Mouse (Mus musculus) ES-E14 (cell line): ENCODE results near the gene Ccdc146. TPM values are rescaled to one million over a fixed set of nuclear protein-coding genes. Genes with fewer than 3 reads are reported as not detected.
"Not testable (repeated sequence)": the region's sequence is repeated elsewhere in the genome, so short reads cannot be mapped to it uniquely, and the experiment has no call there.

Experiments
- DNase-seq: peaks from one replicate; pipeline ENCODE4 v3.0.0-alpha.2; 2013; ENCODE audit warnings: low read depth, low spot score
- H3K27ac ChIP-seq: 2 replicates; pipeline ENCODE4 v1.5.1; 2012; ENCODE audit warnings: low read depth, mild to moderate bottlenecking, low read length, moderate library complexity, mixed read lengths; ENCODE audit not compliant: poor library complexity, insufficient read depth, severe bottlenecking
- H3K36me3 ChIP-seq: 2 replicates; pipeline ENCODE4 v1.6.1; 2012; ENCODE audit warnings: mild to moderate bottlenecking, low read length, moderate library complexity, mixed read lengths; ENCODE audit not compliant: control insufficient read depth, poor library complexity, insufficient read depth, severe bottlenecking
- H3K4me1 ChIP-seq, 2 experiments: fragments of 150-350 bp in 1 of 2; sonication (generic) in 1 of 2; 2 replicates each; pipeline ENCODE4 v1.6.1; 2012; ENCODE audit warnings: low read length in 2 of 2, mild to moderate bottlenecking in 1 of 2, mixed read lengths in 1 of 2; ENCODE audit not compliant: control insufficient read depth in 2 of 2, insufficient read depth in 2 of 2, poor library complexity in 1 of 2
- H3K4me3 ChIP-seq, 2 experiments: fragments of 150-350 bp in 1 of 2; sonication (generic) in 1 of 2; 2 replicates each; pipeline ENCODE4 v1.5.1; 2012; ENCODE audit warnings: low read length in 2 of 2, low read depth in 1 of 2, mild to moderate bottlenecking in 1 of 2, mixed read lengths in 1 of 2; ENCODE audit not compliant: insufficient read depth in 1 of 2, poor library complexity in 1 of 2, severe bottlenecking in 1 of 2
- H3K9ac ChIP-seq: 2 replicates; pipeline ENCODE4 v1.6.1; 2012; ENCODE audit warnings: low read depth, mild to moderate bottlenecking, low read length, mixed read lengths; ENCODE audit not compliant: poor library complexity, insufficient read depth, severe bottlenecking
- H3K9me3 ChIP-seq: fragments of 150-350 bp; sonication (generic); 2 replicates; pipeline ENCODE4 v1.6.1; 2012; ENCODE audit warnings: low read depth, mild to moderate bottlenecking, low read length; ENCODE audit not compliant: control insufficient read depth, insufficient read depth
- CHD2 ChIP-seq: IDR thresholded peaks from 2 replicates; pipeline ENCODE4 v1.6.1; 2014; ENCODE audit warnings: mild to moderate bottlenecking, low read depth, low read length, inconsistent platforms
- HCFC1 ChIP-seq: IDR thresholded peaks from 2 replicates; pipeline ENCODE4 v1.6.1; 2012; ENCODE audit warnings: low read length, inconsistent platforms, borderline replicate concordance; ENCODE audit not compliant: insufficient read depth
- MAFK ChIP-seq: IDR thresholded peaks from 2 replicates; pipeline ENCODE4 v1.6.1; 2014; ENCODE audit warnings: mild to moderate bottlenecking, low read depth, low read length, inconsistent platforms; ENCODE audit not compliant: insufficient read depth
- ZC3H11A ChIP-seq: IDR thresholded peaks from 2 replicates; pipeline ENCODE4 v1.6.1; 2012; ENCODE audit warnings: low read depth, mild to moderate bottlenecking, inconsistent platforms, low read length, borderline replicate concordance
- ZNF384 ChIP-seq: IDR thresholded peaks from 2 replicates; pipeline ENCODE4 v1.6.1; 2012; ENCODE audit warnings: low read depth, low read length, inconsistent platforms
- in situ Hi-C, 2 experiments: fragments of 600-800 bp; cut with MboI; formaldehyde crosslinking; loops; one replicate each; pipeline ENCODE4 v1.15.1; 2025; ENCODE audit warnings: low sequenced_read_pairs in 2 of 2, inconsistent platforms in 1 of 2; ENCODE audit not compliant: unreplicated experiment in 2 of 2
- total RNA-seq: library from RNA; depleted of rRNA; stranded (reverse); fragments of 300-350 nt; gene quantifications from 2 replicates; pipeline ENCODE4 v1.2.3, GENCODE M21; 2012

Ccdc146 gene
- total RNA-seq, 1 experiment = not detected

GRCm38 (mm10) chr5:21299076-21299755, 125.3 kb downstream of the Ccdc146 start:
- Histone ChIP-seq H3K9me3 (0 out of 2 replicates have a peak, but pooled peaks cover 5% of the 10 kb centered on the region), H3K27ac (no peak overlapping the region), H3K36me3 (no peaks in the 10 kb centered on the region), H3K4me3 (no peak overlapping the region), H3K9ac (no peak overlapping the region), H3K4me1 (no peaks in the 10 kb centered on the region)
- no peak for DNase-seq
- in situ Hi-C loops = no loop called here
- TF ChIP-seq ZC3H11A = no peak
- no peak for TF ChIP-seq ZNF384
- TF ChIP-seq CHD2 = no peak
- no peak for TF ChIP-seq HCFC1
- TF ChIP-seq MAFK = no peak

- in situ Hi-C loops = no loop called here
- Histone ChIP-seq H3K36me3 (no peaks in the 10 kb centered on the region), H3K9me3 (no peaks in the 10 kb centered on the region), H3K27ac (no peak overlapping the region), H3K4me1 (no peaks in the 10 kb centered on the region), H3K4me3 (no peak overlapping the region), H3K9ac (no peak overlapping the region)
- DNase-seq = no peak
- TF ChIP-seq ZNF384 = no peak
- no peak for TF ChIP-seq CHD2
- no peak for TF ChIP-seq HCFC1
- TF ChIP-seq MAFK = no peak
- TF ChIP-seq ZC3H11A = no peak
These were observed 128.8 kb downstream of the Ccdc146 start for GRCm38 (mm10) chr5:21295683-21296082.

- H3K36me3 ChIP-seq = no peaks in the 10 kb centered on the region
- H3K9ac ChIP-seq = no peak overlapping the region
- TF ChIP-seq ZNF384 = no peak
- no peak for TF ChIP-seq HCFC1
- TF ChIP-seq CHD2 = no peak
- TF ChIP-seq MAFK = no peak
- TF ChIP-seq ZC3H11A = no peak
- H3K9me3 ChIP-seq = no peaks in the 10 kb centered on the region
- DNase-seq = no peak
- no peak overlapping the region for H3K4me3 ChIP-seq
- H3K4me1 ChIP-seq = no peaks in the 10 kb centered on the region
- no peak overlapping the region for H3K27ac ChIP-seq
- in situ Hi-C loops = no loop called here
These were observed 133.9 kb downstream of the Ccdc146 start for GRCm38 (mm10) chr5:21290594-21290993.

GRCm38 (mm10) chr5:21288658-21289435, 135.6 kb downstream of the Ccdc146 start:
- Histone ChIP-seq H3K4me1 (no peaks in the 10 kb centered on the region), H3K4me3 (no peak overlapping the region), H3K9me3 (no peaks in the 10 kb centered on the region), H3K36me3 (no peaks in the 10 kb centered on the region), H3K9ac (no peak overlapping the region), H3K27ac (no peak overlapping the region)
- in situ Hi-C loops = no loop called here
- no peak for DNase-seq
- no peak for TF ChIP-seq ZNF384
- TF ChIP-seq MAFK = no peak
- TF ChIP-seq CHD2 = no peak
- no peak for TF ChIP-seq HCFC1
- no peak for TF ChIP-seq ZC3H11A

- Histone ChIP-seq H3K27ac (no peak overlapping the region), H3K9me3 (no peaks in the 10 kb centered on the region), H3K9ac (no peak overlapping the region), H3K4me1 (no peaks in the 10 kb centered on the region), H3K36me3 (no peaks in the 10 kb centered on the region), H3K4me3 (no peak overlapping the region)
- in situ Hi-C loops = no loop called here
- no peak for DNase-seq
- TF ChIP-seq ZNF384 (no peak), HCFC1 (no peak), ZC3H11A (no peak), MAFK (no peak), CHD2 (no peak)
These were observed 141.0 kb downstream of the Ccdc146 start for GRCm38 (mm10) chr5:21283356-21284062.

GRCm38 (mm10) chr5:21277685-21278084, 146.8 kb downstream of the Ccdc146 start:
- H3K9ac ChIP-seq, in situ Hi-C loops, H3K4me3 ChIP-seq, H3K4me1 ChIP-seq, DNase-seq, H3K36me3 ChIP-seq, H3K9me3 ChIP-seq, H3K27ac ChIP-seq: not testable (repeated sequence)
